Mouse (Mus musculus): Measurements from ENCODE around the gene Phf21a. TPM values are rescaled to one million over a fixed set of nuclear protein-coding genes. Genes with fewer than 3 reads are reported as not detected.

Phf21a gene
- total and polyA plus RNA-seq, 3 experiments: 26.4 to 30.2 (median 27.6) TPM

DNA sequence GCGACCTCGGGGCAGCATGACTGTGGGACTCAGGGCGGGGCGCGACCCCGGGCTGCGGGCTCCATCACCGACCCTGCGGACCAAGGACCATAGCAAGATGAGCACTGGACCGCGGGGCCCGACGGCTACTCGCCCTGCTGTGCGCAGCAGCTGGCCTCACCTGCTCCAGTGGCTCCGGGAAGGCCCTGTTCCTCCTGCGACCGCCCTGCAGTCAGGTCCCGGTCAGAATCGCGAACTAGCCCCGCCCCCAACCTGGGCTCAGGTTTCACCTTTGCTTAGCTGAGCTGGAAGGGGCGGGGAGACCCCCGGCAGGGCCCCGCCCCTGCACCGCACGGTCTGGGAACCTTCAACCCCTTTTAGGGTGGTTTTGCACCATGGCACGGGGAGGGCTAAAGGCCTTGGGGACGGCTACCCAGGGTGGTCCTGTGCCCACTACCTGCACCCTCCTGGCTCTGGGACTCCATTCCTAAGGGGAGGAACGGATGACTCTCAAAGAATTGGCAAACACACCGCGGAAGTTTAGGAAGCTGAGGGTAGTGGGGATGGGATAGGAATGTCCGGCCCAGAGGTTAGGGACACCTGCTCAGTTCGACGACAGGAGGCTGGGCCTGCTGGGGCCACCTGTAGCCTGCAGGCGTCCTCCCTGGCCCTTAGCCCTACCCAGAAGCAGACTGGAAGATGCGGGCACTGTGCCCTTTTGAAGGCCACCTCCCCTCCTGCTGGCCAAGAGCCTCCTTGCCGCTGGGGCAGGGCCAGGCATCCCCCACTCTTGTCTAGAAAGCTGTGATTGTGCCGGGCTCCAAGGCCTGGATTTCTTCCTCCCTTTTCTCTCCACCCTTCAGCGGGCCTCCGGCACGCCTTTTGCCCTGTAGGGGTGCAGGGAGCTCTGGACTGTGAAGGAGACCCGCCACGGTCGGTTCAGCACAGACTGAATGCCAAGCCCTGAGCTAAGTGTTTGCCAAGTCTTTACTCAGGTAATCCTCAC is 278.2 kb downstream of the Phf21a start:
- no peaks in the 10 kb centered on the region for H3K79me2 ChIP-seq (replicated peaks; ENCODE audit: control insufficient read depth, insufficient read depth, low read length)
- 10% methylated on average over 45 of the region's 45 CpGs for WGBS
- peak overlapping the region; percentile 34; the same call in 1 of the 2 replicates for H3K4me3 ChIP-seq
- H3K27ac ChIP-seq: no peak overlapping the region
- peaks cover 11% of the 10 kb centered on the region for H3K27me3 ChIP-seq (ENCODE audit: control insufficient read depth, insufficient read depth, low read length)
- TF ChIP-seq EP300 (IDR thresholded peaks at IDR 0.05; ENCODE audit: insufficient read depth, low read depth, low read length): no peak
- TF ChIP-seq CTCF (IDR thresholded peaks at IDR 0.05): no peak
- no peak for TF ChIP-seq POLR2A (IDR thresholded peaks at IDR 0.05; ENCODE audit: insufficient read depth, low read depth, low read length)
- peak overlapping the region; percentile 35; the same call in 1 of the 2 replicates for H3K9ac ChIP-seq (ENCODE audit: low read depth, low read length)
- DNase-seq: no peak
- H3K36me3 ChIP-seq (ENCODE audit: control insufficient read depth, insufficient read depth, low read length): no peaks in the 10 kb centered on the region
- H3K4me1 ChIP-seq (ENCODE audit: control insufficient read depth, insufficient read depth, low read length): peaks cover 5% of the 10 kb centered on the region
- intact Hi-C loops (cut with DNase I): no loop called here

DNA sequence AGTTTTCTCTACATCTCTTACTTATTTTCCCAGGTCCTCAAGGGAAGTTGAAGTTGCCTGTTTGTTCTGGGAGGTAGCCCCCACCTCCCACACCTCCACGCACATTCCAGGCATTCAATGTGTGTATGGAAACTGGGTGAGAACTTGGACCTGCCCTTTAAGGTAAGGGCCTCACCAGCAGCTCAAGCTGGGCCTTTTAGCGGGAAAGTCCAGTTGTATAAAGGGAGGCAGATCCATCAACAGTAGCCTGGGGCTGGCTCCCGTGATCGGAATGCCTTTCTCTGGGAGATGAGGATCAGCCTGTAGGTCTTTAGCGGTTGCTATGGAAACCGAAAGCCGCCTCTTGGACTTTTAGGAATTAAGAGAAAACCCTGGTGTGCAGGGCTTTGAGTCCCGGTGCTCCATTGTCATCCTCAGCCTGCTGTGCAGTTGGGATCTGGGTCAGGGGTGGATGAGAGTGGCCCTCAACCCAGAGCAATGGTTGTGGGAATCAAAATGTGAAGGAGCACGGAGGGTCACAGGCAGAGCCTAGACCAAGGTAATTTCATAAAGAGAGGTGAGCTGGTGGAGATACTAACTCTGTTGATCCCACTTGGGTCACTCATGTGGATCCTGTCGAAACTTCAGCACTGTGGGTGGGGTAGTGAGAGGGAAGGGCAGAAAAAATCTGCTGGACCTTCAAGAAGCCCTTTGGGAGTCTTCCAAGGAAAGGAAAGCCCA is 279.2 kb downstream of the Phf21a start:
- H3K4me1 ChIP-seq (ENCODE audit: control insufficient read depth, insufficient read depth, low read length): peaks cover 5% of the 10 kb centered on the region
- no peaks in the 10 kb centered on the region for H3K36me3 ChIP-seq (ENCODE audit: control insufficient read depth, insufficient read depth, low read length)
- no peak overlapping the region for H3K9ac ChIP-seq (ENCODE audit: low read depth, low read length)
- H3K27ac ChIP-seq: no peak overlapping the region
- WGBS: 52% methylated on average over 10 of the region's 10 CpGs
- H3K4me3 ChIP-seq: no peak overlapping the region
- intact Hi-C loops (cut with DNase I): no loop called here
- peaks cover 11% of the 10 kb centered on the region for H3K27me3 ChIP-seq (ENCODE audit: control insufficient read depth, insufficient read depth, low read length)
- no peak for DNase-seq
- no peaks in the 10 kb centered on the region for H3K79me2 ChIP-seq (replicated peaks; ENCODE audit: control insufficient read depth, insufficient read depth, low read length)
- TF ChIP-seq CTCF (IDR thresholded peaks at IDR 0.05) (no peak), EP300 (IDR thresholded peaks at IDR 0.05; ENCODE audit: insufficient read depth, low read depth, low read length) (no peak)

- Histone ChIP-seq H3K79me2 (replicated peaks; ENCODE audit: control insufficient read depth, insufficient read depth, low read length) (no peaks in the 10 kb centered on the region), H3K4me3 (no peak overlapping the region), H3K9ac (ENCODE audit: low read depth, low read length) (no peak overlapping the region), H3K36me3 (ENCODE audit: control insufficient read depth, insufficient read depth, low read length) (no peaks in the 10 kb centered on the region), H3K27ac (no peak overlapping the region; the same call in 1 of the 2 replicates), H3K27me3 (ENCODE audit: control insufficient read depth, insufficient read depth, low read length) (peaks cover 11% of the 10 kb centered on the region), H3K4me1 (ENCODE audit: control insufficient read depth, insufficient read depth, low read length) (peaks cover 5% of the 10 kb centered on the region)
- 55% methylated on average over 9 of the region's 9 CpGs for WGBS
- no peak for TF ChIP-seq POLR2A (IDR thresholded peaks at IDR 0.05; ENCODE audit: insufficient read depth, low read depth, low read length)
- TF ChIP-seq CTCF (IDR thresholded peaks at IDR 0.05): no peak
- no peak for TF ChIP-seq EP300 (IDR thresholded peaks at IDR 0.05; ENCODE audit: insufficient read depth, low read depth, low read length)
- DNase-seq: peak; percentile 48 to 59
- intact Hi-C loops (cut with DNase I): no loop called here
These were observed 280.0 kb downstream of the Phf21a start for GRCm38 (mm10) chr2:92372767-92373436.

DNA sequence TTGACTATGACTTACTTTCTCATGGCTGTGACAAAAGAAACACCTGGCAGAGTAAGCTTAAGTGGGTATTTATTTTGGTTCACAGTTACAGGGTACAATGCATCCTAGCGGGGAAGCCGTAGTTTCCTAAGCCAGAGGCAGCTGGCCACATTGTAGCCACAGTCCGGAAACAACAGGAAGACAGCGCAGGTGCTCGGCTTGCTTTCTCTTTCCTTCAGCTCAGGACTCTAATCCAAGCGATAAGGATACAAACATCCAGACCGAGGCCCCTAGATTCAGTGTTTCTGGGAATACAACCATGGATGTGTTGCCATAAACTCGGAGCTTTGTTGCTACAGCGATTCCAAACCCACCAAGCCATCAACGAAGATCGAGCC is 280.5 kb downstream of the Phf21a start:
- Histone ChIP-seq H3K4me1 (ENCODE audit: control insufficient read depth, insufficient read depth, low read length) (peaks cover 5% of the 10 kb centered on the region), H3K9ac (ENCODE audit: low read depth, low read length) (no peak overlapping the region), H3K79me2 (replicated peaks; ENCODE audit: control insufficient read depth, insufficient read depth, low read length) (no peaks in the 10 kb centered on the region), H3K4me3 (no peak overlapping the region), H3K27me3 (ENCODE audit: control insufficient read depth, insufficient read depth, low read length) (peaks cover 11% of the 10 kb centered on the region), H3K27ac (peak overlapping the region; percentile 41; the same call in 1 of the 2 replicates), H3K36me3 (ENCODE audit: control insufficient read depth, insufficient read depth, low read length) (no peaks in the 10 kb centered on the region)
- DNase-seq: no peak
- TF ChIP-seq EP300 (IDR thresholded peaks at IDR 0.05; ENCODE audit: insufficient read depth, low read depth, low read length) (no peak), POLR2A (IDR thresholded peaks at IDR 0.05; ENCODE audit: insufficient read depth, low read depth, low read length) (no peak), CTCF (IDR thresholded peaks at IDR 0.05) (no peak)
- intact Hi-C loops (cut with DNase I): no loop called here
- whole genome bisulfite sequencing: 76% methylated on average over 11 of the region's 11 CpGs

DNA sequence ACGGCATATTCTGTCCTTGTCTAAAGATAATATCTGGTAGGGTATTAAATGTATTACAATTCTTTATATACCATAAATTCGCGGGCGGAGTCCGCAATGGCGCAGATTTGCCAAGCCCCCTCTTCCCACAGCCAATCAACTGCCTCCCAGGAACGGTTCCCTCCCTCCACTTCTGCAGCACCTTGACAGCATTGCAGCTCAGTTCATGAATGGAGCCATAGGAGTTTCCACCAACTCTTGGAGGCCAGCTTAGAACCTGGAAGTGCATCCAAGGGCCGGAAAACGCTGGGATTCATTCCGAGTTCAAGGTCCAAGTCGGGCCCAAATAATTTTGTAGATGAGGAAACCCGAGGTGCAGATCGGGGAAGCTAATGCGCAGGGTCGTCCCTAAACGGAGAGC is 281.6 kb downstream of the Phf21a start, which contains the start of the genes Pex16 and Large2:
Gene Pex16, plus strand, starts transcription at position 163 of the 400 bp plus-strand sequence.
Gene Large2, minus strand, starts transcription at position 356 of the 400 bp plus-strand sequence.
- TF ChIP-seq CTCF (IDR thresholded peaks at IDR 0.05): no peak
- TF ChIP-seq POLR2A (IDR thresholded peaks at IDR 0.05; ENCODE audit: insufficient read depth, low read depth, low read length): no peak; the same call in 1 of the 2 replicates
- no peak for TF ChIP-seq EP300 (IDR thresholded peaks at IDR 0.05; ENCODE audit: insufficient read depth, low read depth, low read length)
- no peaks in the 10 kb centered on the region for H3K79me2 ChIP-seq (replicated peaks; ENCODE audit: control insufficient read depth, insufficient read depth, low read length)
- intact Hi-C loops (cut with DNase I): loop anchor here (2.0 kb wide), 1 partner anchor 60 kb away; the partner anchor contains the start of gene Cry2
- 2% methylated on average over 16 of the region's 16 CpGs for WGBS
- H3K27me3 ChIP-seq (ENCODE audit: control insufficient read depth, insufficient read depth, low read length): peaks cover 11% of the 10 kb centered on the region
- peak within 1 kb of the TSS; percentile 62 for H3K9ac ChIP-seq (ENCODE audit: low read depth, low read length)
- no peaks in the 10 kb centered on the region for H3K36me3 ChIP-seq (ENCODE audit: control insufficient read depth, insufficient read depth, low read length)
- peaks cover 5% of the 10 kb centered on the region for H3K4me1 ChIP-seq (ENCODE audit: control insufficient read depth, insufficient read depth, low read length)
- H3K27ac ChIP-seq: peak within 1 kb of the TSS; percentile 93
- DNase-seq: peak in 1 of 2 experiments; percentile 40
- H3K4me3 ChIP-seq: peak within 1 kb of the TSS; percentile 81
